Mouse (Mus musculus) spleen, adult 2 months (tissue): Measurements from ENCODE around the gene Cnksr1.

Experiments
- CTCF ChIP-seq: fragments of 200-500 bp; IDR thresholded peaks from 2 replicates; pipeline ENCODE4 v1.5.1; 2011; ENCODE audit warnings: mild to moderate bottlenecking, inconsistent platforms; ENCODE audit not compliant: insufficient read depth, insufficient read length, insufficient replicate concordance; ENCODE audit errors: extremely low read depth
- POLR2A ChIP-seq: fragments of 200-500 bp; IDR thresholded peaks from 2 replicates; pipeline ENCODE4 v1.6.1; 2011; ENCODE audit warnings: low read depth, low read length, inconsistent platforms

GRCm38 (mm10) chr4:134185569-134185968 lies 52.6 kb downstream of the Cnksr1 start:
- TF ChIP-seq POLR2A = no peak
- TF ChIP-seq CTCF = no peak
